Mouse (Mus musculus): ENCODE data around the gene Tmem270. TPM values are rescaled to one million over a fixed set of nuclear protein-coding genes. Genes with fewer than 3 reads are reported as not detected.

Gene Tmem270
- polyA plus RNA-seq (2012; rRNA removed): not detected in 2 replicates

DNA sequence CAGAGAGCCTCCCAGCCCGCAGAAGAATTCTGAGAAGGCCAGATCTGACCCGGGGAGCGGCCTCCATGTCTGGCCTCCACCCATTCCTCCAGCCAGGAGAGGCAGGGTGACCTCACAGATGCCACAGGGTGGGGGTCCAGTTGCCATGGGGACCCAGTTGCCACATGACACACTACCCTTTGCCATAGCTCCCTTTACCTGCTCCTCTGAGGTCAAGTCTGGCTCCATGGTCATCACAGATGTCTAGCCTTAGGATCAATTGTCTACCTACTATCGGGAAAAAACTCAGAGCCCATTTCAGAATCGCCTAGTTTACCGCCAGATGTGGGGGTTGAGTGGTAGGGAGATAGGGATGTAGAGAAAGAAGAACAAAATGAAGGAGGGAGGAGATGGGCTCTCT lies at the start of gene Tmem270:
TSS of gene Tmem270 (minus strand) at position 101 of the 400 bp plus-strand sequence.

DNA sequence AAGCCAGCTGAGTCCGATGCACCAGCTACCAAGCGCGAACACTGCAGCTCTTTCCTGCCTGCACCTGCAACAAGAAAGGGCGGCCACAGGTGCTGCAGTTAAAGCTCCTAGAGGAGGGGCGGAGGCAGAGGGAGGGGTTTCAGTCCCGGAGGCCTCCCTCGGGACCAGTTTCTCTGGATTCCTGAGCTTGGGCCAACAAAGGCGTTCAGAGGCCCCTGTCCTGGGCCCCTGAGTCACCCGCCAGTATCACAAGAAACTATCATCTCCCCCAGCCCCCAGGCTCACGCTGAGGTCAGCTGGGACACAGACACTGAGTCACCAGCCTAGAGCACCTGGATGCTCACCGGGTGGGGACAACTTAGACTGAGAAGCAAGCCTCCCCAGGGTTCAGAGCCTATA lies 40.3 kb upstream of the Tmem270 start, which contains the start of gene Cldn4:
TSS of gene Cldn4 (minus strand) at position 78 of the 399 bp plus-strand sequence.

DNA sequence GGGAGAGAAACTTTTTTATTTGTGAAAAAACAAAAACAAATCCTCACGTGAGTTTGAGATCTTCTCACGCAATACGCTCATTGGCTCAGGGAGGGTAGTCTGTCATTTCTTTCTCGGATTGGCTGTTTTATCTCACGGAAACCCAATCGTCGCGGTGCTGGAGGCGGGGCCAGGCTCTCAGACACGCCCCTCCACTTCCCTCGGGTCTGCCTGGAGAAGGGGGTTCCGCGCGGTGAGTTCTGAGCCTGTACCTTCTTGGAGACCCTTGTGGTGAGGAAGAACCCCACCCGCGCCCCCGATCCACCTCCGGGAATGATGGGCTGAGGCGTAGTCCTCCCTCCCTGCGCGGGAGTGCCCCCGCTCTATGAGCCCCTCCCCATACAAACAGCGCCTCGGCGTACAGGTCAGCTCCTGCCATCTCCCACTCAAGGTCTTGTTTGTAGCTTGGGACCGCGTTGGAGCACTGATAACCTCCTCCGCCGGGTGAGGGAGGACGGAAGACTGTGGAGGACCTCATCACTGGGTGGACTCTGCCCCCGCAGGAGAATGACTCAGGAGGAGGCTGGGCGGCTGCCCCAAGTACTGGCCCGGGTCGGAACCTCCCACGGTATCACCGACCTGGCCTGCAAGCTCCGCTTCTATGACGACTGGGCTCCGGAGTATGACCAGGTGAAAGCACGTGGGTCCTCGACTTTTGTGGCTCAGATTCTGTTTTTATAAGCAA lies 25.8 kb upstream of the Tmem270 start, which contains the start of gene Mettl27:
TSS of gene Mettl27 (plus strand) at position 190 of the 724 bp plus-strand sequence.

DNA sequence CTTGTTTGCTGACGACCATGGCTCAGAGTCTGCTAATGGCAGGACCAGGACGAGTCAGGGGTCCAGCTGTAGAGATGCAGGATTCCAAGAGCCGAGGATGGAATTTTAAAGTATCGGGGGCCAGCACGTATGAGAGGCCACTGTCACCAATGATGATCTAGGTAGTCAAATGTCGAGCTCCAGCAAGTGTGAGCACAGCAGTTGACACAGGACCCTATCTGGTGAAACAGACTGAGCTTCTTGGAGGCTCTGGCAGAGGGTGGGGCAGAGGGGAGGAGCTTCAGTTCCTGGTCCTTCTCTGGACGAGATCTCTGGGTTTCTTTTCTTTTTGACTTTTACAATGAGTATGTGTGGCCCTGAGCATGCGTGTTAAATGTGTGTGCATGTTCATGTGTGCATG lies 8.8 kb upstream of the Tmem270 start, which contains the start of gene Cldn13:
TSS of gene Cldn13 (minus strand) at position 216 of the 400 bp plus-strand sequence.

Other genes with a start within 250 kb of the Tmem270 start
- gene Limk1, start 218.1 kb downstream of the Tmem270 start, polyA plus RNA-seq (2012; rRNA removed): 67.6 and 68.0 TPM in 2 replicates
- gene Eln, start 159.4 kb downstream of the Tmem270 start, polyA plus RNA-seq (2012; rRNA removed): 28.7 and 82.5 TPM in 2 replicates
- 0.18 and 0.26 TPM in 2 replicates for gene Cldn13, start 8.8 kb upstream of the Tmem270 start, polyA plus RNA-seq (2012; rRNA removed)
- 8.2 and 8.5 TPM in 2 replicates for gene Mettl27, start 25.6 kb upstream of the Tmem270 start, polyA plus RNA-seq (2012; rRNA removed)
- gene Cldn4, start 40.2 kb upstream of the Tmem270 start, polyA plus RNA-seq (2012; rRNA removed): 0.41 and 6.9 TPM in 2 replicates
- gene Cldn3, start 79.5 kb upstream of the Tmem270 start, polyA plus RNA-seq (2012; rRNA removed): 3.4 and 6.5 TPM in 2 replicates
- gene Abhd11, start 102.4 kb upstream of the Tmem270 start, polyA plus RNA-seq (2012; rRNA removed): 79.0 and 84.1 TPM in 2 replicates
- gene Stx1a, start 116.7 kb upstream of the Tmem270 start, polyA plus RNA-seq (2012; rRNA removed): 112 and 136 TPM in 2 replicates
- gene Dnajc30, start 157.5 kb upstream of the Tmem270 start, polyA plus RNA-seq (2012; rRNA removed): 28.5 and 29.5 TPM in 2 replicates
- gene Bud23, start 158.2 kb upstream of the Tmem270 start, polyA plus RNA-seq (2012; rRNA removed): 107 and 110 TPM in 2 replicates
- gene Vps37d, start 171.5 kb upstream of the Tmem270 start, polyA plus RNA-seq (2012; rRNA removed): 56.5 and 60.2 TPM in 2 replicates
- gene Mlxipl, start 183.2 kb upstream of the Tmem270 start, polyA plus RNA-seq (2012; rRNA removed): 1.9 and 2.4 TPM in 2 replicates
- 13.2 and 14.3 TPM in 2 replicates for gene Tbl2, start 242.9 kb upstream of the Tmem270 start, polyA plus RNA-seq (2012; rRNA removed)